Mouse (Mus musculus) kidney, adult 2 months (tissue): ENCODE results near the gene Snx18. TPM values are rescaled to one million over a fixed set of nuclear protein-coding genes. Genes with fewer than 3 reads are reported as not detected.

Source experiments
- DNase-seq: peaks from one replicate; pipeline ENCODE4 v3.0.0; 2021
- H3K27ac ChIP-seq: fragments of 200-500 bp; 2 replicates; pipeline ENCODE4 v1.5.1; 2012; ENCODE audit warnings: low read depth, low read length, control low read depth, inconsistent platforms; ENCODE audit not compliant: insufficient read depth
- H3K27me3 ChIP-seq: fragments of 200-500 bp; replicated peaks from 2 replicates; pipeline ENCODE4 v1.6.1; 2012; ENCODE audit warnings: mild to moderate bottlenecking, moderate library complexity, low read length, inconsistent platforms; ENCODE audit not compliant: control insufficient read depth, insufficient read depth
- H3K36me3 ChIP-seq: fragments of 200-500 bp; 2 replicates; pipeline ENCODE4 v1.6.1; 2012; ENCODE audit warnings: mild to moderate bottlenecking, moderate library complexity, low read length, inconsistent platforms; ENCODE audit not compliant: control insufficient read depth, insufficient read depth
- H3K4me1 ChIP-seq: fragments of 200-500 bp; 2 replicates; pipeline ENCODE4 v1.6.1; 2011; ENCODE audit warnings: low read length; ENCODE audit not compliant: control insufficient read depth, insufficient read depth
- H3K4me3 ChIP-seq: fragments of 200-500 bp; 2 replicates; pipeline ENCODE4 v1.5.1; 2011; ENCODE audit warnings: mild to moderate bottlenecking, low read depth, low read length, control low read depth; ENCODE audit not compliant: insufficient read depth
- CTCF ChIP-seq: fragments of 200-500 bp; conservative IDR thresholded peaks from 2 replicates; pipeline ENCODE4 v1.5.1; 2011; ENCODE audit warnings: low read depth, mild to moderate bottlenecking, control low read depth, low read length, moderate library complexity, mixed read lengths; ENCODE audit not compliant: insufficient read depth, insufficient read length
- POLR2A ChIP-seq: fragments of 200-500 bp; IDR thresholded peaks from one replicate; pipeline ENCODE4 v1.6.1; 2011; ENCODE audit warnings: low read depth, low read length, control low read depth
- WGBS: fragments of 180-500 bp; shearing (Covaris S2); methylation state at CpG from one replicate; pipeline ENCODE4 v1.1.7; 2018; 5-methylcytosine and 5-hydroxymethylcytosine counted together
- polyA plus RNA-seq: library from polyadenylated mRNA; depleted of rRNA; stranded (reverse); fragments of >200 nt; gene quantifications from 2 replicates; pipeline ENCODE4 v1.2.3, GENCODE M21; 2012

The Snx18 gene
- polyA plus RNA-seq, 1 experiment, result 22.1 TPM

GRCm38 (mm10) chr13:113595219-113595618 lies 23.1 kb downstream of the Snx18 start:
- Histone ChIP-seq H3K27ac (no peak overlapping the region), H3K4me3 (no peak overlapping the region), H3K27me3 (no peaks in the 10 kb centered on the region), H3K4me1 (peaks cover 31% of the 10 kb centered on the region), H3K36me3 (no peaks in the 10 kb centered on the region)
- WGBS, result 69% methylated on average over 8 of the region's 8 CpGs
- DNase-seq, result no peak
- TF ChIP-seq CTCF, result no peak
- no peak for TF ChIP-seq POLR2A

DNA sequence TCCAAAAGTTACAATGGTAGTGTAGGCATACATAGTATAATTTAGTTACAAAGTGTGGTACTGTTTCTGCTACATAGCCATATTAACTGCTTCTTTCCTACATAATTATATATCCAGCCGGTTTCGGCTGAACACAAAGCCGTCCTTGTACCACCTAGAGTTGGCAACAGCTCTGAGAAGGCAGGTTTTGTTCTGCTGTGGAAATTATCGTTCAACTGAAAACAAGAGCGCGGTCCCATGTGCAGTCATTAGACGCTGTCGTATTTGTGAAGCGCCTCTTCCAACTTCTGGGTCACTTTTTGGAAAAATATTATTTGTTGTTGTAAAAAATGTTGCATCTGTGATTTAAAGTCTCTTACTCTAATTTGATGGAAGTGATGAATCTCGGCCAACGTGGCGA lies 24.0 kb downstream of the Snx18 start:
- 90% methylated on average over 12 of the region's 12 CpGs for WGBS
- Histone ChIP-seq H3K27ac (no peak overlapping the region), H3K4me3 (no peak overlapping the region), H3K36me3 (no peaks in the 10 kb centered on the region), H3K4me1 (peaks cover 24% of the 10 kb centered on the region), H3K27me3 (no peaks in the 10 kb centered on the region)
- TF ChIP-seq CTCF, result no peak
- no peak for TF ChIP-seq POLR2A
- no peak for DNase-seq

DNA sequence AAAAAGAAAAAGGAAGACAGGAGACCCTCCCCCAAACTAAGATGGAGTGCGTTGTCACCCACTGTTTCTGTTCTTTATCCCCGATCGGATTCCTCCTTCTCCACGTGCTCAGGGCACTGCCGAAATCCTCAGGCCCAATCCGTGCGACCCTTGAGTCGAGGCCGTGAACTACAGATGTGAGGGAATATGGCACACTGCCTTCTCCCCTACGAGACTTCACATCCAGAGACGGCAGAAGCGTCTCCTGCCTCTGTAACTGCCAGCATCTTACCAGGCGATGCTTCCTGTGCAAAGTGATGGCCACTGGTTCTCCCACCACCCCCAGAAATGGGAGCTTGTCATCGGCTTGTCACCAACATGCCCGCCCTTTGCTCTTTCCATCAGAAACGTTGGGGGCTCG lies 24.7 kb downstream of the Snx18 start:
- Histone ChIP-seq H3K27me3 (no peaks in the 10 kb centered on the region), H3K36me3 (no peaks in the 10 kb centered on the region), H3K27ac (no peak overlapping the region), H3K4me1 (peaks cover 23% of the 10 kb centered on the region), H3K4me3 (no peak overlapping the region)
- TF ChIP-seq POLR2A (no peak), CTCF (no peak)
- DNase-seq, result no peak
- WGBS, result 88% methylated on average over 17 of the region's 17 CpGs

GRCm38 (mm10) chr13:113592703-113593200 lies 25.6 kb downstream of the Snx18 start:
- WGBS, result 64% methylated on average over 13 of the region's 13 CpGs
- H3K27ac ChIP-seq, result no peak overlapping the region
- H3K36me3 ChIP-seq, result no peaks in the 10 kb centered on the region
- TF ChIP-seq POLR2A (no peak), CTCF (no peak)
- no peak overlapping the region for H3K4me3 ChIP-seq
- H3K4me1 ChIP-seq, result peaks cover 20% of the 10 kb centered on the region
- no peaks in the 10 kb centered on the region for H3K27me3 ChIP-seq
- DNase-seq, result no peak

GRCm38 (mm10) chr13:113591336-113591735 lies 27.0 kb downstream of the Snx18 start:
- TF ChIP-seq CTCF, result no peak
- TF ChIP-seq POLR2A, result no peak
- H3K27ac ChIP-seq, result 0 out of 2 replicates have a peak overlapping the region, but pooled peaks have one; percentile 22
- H3K4me3 ChIP-seq, result no peak overlapping the region
- DNase-seq, result no peak
- H3K27me3 ChIP-seq, result no peaks in the 10 kb centered on the region
- 82% methylated on average over 11 of the region's 11 CpGs for WGBS
- peaks cover 11% of the 10 kb centered on the region for H3K4me1 ChIP-seq
- H3K36me3 ChIP-seq, result no peaks in the 10 kb centered on the region

DNA sequence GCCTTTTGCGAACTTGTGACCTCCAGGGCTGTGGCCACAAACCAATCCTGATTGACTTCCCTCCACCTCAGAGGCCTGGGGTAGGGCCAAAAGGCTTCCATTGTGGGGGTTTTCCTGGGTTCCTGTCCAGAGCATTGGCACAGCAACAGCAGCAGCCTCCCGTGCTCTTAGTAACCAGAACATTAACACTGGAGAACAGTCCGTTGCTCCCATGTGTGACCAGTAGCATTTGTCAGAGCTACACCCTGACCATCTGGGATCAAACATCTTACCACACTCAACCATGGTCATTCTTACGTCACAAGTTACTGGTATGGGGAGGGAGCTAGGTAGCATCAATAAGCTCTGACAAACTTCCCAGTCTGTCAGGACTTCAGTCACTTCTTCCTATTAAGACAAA lies 28.1 kb downstream of the Snx18 start:
- Histone ChIP-seq H3K27ac (no peak overlapping the region), H3K27me3 (no peaks in the 10 kb centered on the region), H3K4me3 (no peak overlapping the region), H3K36me3 (no peaks in the 10 kb centered on the region), H3K4me1 (peaks cover 3% of the 10 kb centered on the region; the same call in 1 of the 2 replicates)
- TF ChIP-seq CTCF (no peak), POLR2A (no peak)
- no peak for DNase-seq
- WGBS, result 80% methylated on average over 4 of the region's 4 CpGs

- peak; percentile 65 for DNase-seq
- Histone ChIP-seq H3K36me3 (no peaks in the 10 kb centered on the region), H3K27ac (no peak overlapping the region), H3K4me3 (no peak overlapping the region), H3K4me1 (peaks cover 3% of the 10 kb centered on the region; the same call in 1 of the 2 replicates), H3K27me3 (no peaks in the 10 kb centered on the region)
- TF ChIP-seq POLR2A, result no peak
- no peak for TF ChIP-seq CTCF
- WGBS, result 43% methylated on average over 7 of the region's 7 CpGs
Observed at GRCm38 (mm10) chr13:113589499-113589898, 28.9 kb downstream of the Snx18 start.
